Mouse (Mus musculus): ENCODE measurements around the gene Abcb10.

DNA sequence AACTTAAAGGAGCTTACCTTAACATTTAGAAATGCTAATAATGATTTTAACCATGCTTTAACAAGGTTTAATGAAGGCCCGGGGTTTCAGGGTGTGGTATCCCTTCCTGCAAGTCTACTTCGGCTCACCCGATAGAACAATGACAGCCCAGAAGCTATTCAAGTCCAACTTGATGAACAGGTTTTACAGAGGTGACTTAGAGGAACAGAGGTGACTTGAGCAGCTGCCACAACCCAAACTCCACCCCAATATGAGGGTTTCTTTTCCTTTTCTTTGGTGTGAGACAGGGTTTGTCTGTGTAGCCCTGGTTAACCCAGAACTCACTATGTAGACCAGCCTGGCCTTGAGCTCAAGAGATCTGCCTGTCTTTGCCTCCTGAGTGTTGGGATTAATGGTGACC is 11.1 kb upstream of the Abcb10 start:
- TF ChIP-seq CTCF (IDR thresholded peaks at IDR 0.05; ENCODE audit: borderline replicate concordance, insufficient read depth, low read depth, low read length) (no peak), POLR2A (IDR thresholded peaks at IDR 0.05; ENCODE audit: borderline replicate concordance, insufficient read depth, low read length) (no peak)

Measured in cerebellum, adult 2 months (tissue).